Mouse (Mus musculus) urinary bladder, postnatal 4 days (tissue): ENCODE results near the gene Ceacam12.
"Not testable (repeated sequence)": the region's sequence is repeated elsewhere in the genome, so short reads cannot be mapped to it uniquely, and the experiment has no call there.

Experiments
- DNase-seq, 2 experiments: peaks; one replicate each; pipeline ENCODE4 v3.0.0; 2021 to 2022; ENCODE audit warnings: low spot score in 2 of 2

Gene Ceacam12

GRCm38 (mm10) chr7:18065629-18066028, at the start of gene Ceacam12:
Gene Ceacam12 (plus strand): TSS chr7:18065929.
- DNase-seq: no peak

GRCm38 (mm10) chr7:18073821-18074220, 8.1 kb downstream of the Ceacam12 start:
- not testable (repeated sequence) for DNase-seq

GRCm38 (mm10) chr7:18100785-18101184, 35.1 kb downstream of the Ceacam12 start:
- DNase-seq: no peak
